ENCODE assay signal across 12 mouse cellular contexts in genomic region chr9:24812461-24812860, GRCm38 (mm10). TPM values are rescaled to one million over a fixed set of nuclear protein-coding genes. Genes with fewer than 3 reads are reported as not detected.
"Had no signal": no experiment of that assay in that cellular context is flagged by ENCODE, and none has a peak within 500 bp of the region (broad histone marks: within the 10 kb centered on the region; RNA-seq: fewer than 3 reads in every experiment).

No protein-coding gene starts in this region.

- DNase-seq: kidney, postnatal 14 days; lung, embryonic 14.5 days; lung, postnatal 10 days; lung, postnatal 4 days; retina, postnatal 1 day; right cerebral cortex, postnatal 25 days; thymus, postnatal 36 days had no signal

RNA-seq across cellular contexts. Expression of gene Tbx20, which starts 38.4 kb away (rescaled TPM):
- total RNA-seq: layer of hippocampus, adult 8-10 months; layer of hippocampus, postnatal 14 days; left cerebral cortex, adult 2 months; left cerebral cortex, postnatal 14 days; megakaryocyte, adult 5-6 weeks had no signal
